Mouse (Mus musculus) CH12F3 (cell line): ENCODE results near the gene Spaca7.
"Not testable (repeated sequence)": the region's sequence is repeated elsewhere in the genome, so short reads cannot be mapped to it uniquely, and the experiment has no call there.

Experiments used
- in situ Hi-C: fragments of 300-500 bp; cut with MboI; formaldehyde crosslinking; loops from 2 replicates; pipeline ENCODE4 v1.14.3; 2020; ENCODE audit warnings: low sequenced_read_pairs

The Spaca7 gene

DNA sequence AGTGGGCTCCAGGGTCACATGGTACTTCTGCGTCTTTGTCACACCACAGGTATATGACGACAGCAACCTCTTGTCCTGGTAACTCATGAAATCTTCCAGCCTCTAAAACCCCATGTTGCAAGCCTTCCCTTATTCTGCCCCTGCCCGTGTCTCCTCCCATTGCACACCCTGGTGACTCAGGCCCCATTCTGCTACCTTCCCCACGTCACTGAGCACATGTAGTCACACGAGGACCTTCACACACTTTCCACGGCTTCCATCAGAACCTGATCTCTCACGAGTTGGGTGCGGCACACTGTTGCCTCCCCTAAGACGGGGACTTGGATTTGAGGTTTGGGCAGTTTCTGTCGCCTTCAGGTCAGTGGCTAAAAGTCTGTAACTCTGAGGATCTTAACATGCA is 36.0 kb downstream of the Spaca7 start:
- in situ Hi-C loops = no loop called here

DNA sequence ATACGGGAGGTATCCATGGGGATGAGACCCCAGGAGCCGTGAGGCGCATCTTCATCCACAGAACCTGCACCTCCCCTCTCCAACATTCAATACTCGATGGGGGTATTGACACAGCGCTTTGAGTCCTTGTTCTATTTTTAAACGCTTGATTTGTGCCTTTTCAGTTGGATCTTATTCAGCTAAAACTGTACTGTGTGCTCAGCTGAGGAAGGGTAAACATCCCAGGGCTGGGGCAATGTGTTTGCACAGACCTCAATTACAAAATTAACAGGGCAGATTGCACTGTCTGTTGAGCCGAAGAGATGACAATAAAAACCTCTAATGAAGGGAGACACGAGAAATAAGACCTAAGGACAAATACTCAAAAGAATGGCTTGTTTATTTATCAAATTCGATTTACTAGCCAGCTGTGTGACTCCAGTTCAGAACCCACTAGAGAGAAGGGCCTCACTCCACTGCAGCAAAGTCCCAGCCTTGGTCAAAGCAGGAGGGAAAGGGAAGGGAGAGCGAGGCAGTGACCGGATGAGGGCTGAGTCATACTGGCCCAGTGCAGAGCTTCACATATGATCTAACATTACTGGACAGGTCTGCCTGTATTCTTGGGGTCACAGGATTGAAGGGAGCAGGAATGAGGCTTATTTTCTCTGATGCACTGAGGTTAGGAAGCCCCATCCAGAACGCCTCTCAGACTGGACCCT is 37.1 kb downstream of the Spaca7 start:
- in situ Hi-C loops = no loop called here

DNA sequence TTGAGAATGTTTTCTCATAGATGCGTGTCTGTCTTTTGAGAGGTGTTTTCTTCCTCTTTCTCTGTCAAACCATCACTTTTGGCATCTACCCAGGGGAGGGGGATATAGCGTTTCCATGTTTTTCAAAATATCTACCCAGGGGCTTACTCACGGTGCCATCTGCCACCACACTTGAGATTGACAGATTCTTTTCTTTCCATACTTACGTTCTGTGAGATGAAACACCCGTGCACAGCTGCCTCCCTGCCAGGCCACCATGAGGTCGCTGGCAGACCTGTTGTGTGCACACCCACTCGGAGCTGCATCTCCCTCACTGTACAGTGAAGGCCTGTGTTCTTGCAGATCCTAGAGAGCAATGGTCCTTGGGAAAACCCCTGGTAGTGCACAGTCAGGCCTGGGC is 40.4 kb downstream of the Spaca7 start:
- in situ Hi-C loops = no loop called here

DNA sequence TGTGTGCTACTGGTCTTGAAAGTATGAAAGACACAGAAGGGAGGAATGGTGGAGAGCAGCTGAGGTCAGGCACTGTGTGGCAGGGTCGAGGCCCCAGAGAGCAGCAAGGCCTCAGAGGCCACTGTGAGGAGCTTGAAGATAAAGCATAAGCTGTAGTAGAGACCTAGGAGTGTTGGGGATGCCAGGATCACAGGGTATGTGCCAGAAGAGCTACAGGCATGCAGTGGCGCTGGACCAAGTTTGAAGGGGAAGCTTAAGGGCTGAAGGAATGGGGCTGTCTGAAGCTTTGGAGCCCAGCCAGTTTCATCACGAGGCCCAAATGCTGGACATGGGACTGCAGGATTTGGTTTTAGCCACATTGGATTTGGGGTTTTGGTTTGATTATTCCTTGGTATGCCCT is 44.5 kb downstream of the Spaca7 start:
- in situ Hi-C loops = not testable (repeated sequence)

DNA sequence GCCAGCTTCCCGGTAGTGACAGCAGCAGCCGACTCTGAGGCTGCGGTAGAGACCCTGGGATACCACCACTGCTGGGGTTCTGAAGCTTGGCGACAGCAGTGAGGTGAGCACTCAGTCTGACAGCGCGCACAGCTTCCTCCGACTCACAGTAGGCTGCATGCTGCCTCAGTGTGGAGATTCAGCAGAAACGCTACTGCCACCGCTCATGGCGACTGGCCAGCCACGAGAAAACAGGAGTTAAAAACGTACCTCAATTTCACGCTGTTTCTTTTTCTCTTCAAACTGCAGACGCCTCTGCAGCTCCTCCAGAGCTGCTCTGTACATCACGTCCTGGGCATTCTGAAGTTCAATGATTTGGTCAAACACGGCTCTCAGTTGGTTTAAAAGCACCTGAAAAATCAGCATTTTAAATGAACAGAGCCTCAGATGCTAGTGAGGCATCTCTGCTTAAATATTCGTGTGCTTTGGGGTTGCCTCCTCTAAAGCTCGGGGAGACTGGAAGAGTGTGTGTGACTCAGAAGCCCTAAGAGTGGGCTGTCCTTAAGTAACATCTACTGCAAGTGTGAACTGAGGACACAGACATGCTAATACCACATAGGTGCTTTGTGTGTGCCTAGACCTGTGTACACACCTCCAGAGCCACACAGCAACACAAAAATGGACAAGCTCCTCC is 48.9 kb downstream of the Spaca7 start:
- in situ Hi-C loops = no loop called here

DNA sequence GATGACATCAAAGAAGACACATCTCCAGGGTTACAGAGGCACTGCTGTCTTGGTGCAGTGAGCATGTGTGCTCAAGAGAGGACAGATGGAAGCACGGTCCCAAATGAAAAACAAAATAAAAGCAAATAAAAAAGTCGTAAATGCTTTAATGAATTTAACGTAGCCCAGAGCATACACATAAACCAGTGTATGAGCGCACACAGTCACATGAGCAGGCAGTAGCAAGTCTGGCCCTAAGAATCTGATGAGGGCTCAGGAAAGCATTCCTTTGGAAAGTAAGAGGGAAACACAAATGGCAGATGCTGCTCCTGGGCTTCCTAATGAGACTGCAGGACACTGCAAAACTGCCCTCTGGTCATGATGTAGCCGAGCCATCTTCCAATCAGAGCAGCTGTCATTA is 53.1 kb downstream of the Spaca7 start:
- in situ Hi-C loops = no loop called here

DNA sequence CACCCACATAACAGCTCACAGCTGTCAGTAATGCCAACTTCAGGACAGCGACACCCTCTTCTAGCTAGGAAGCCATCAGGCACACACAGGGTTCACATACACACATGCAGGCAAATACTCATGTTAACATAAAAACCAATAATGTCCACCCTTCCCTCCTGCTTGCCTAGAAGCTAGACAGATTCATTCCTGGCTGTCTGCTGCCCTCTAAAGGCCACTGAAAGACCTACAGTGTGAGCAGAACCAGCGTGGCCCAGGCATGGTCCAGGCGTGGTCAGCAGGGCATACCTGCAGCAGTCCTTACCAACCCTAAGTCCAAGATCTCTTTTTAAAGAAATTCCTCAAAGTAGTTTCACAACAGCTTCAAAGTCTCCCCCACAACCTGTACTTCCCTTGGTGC is 56.2 kb downstream of the Spaca7 start:
- in situ Hi-C loops = no loop called here

DNA sequence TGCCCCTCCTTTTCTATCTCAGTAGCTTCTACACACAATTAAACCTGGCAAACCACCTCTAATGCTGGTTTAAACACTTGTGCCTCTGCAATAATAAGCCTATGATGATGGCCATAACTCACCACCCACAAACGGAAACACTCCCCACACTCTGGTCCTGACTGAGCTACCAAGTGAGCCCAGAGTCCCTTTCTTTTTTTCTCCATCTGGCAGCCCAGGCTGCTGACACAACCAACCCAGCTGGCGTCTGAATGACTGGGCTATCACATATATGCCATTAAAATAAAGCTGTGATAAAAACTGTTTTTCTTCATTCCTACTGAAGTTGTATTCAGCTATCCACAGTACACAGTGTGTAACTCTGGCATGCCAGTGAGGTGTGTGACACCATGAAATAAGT is 62.5 kb downstream of the Spaca7 start:
- in situ Hi-C loops = no loop called here

DNA sequence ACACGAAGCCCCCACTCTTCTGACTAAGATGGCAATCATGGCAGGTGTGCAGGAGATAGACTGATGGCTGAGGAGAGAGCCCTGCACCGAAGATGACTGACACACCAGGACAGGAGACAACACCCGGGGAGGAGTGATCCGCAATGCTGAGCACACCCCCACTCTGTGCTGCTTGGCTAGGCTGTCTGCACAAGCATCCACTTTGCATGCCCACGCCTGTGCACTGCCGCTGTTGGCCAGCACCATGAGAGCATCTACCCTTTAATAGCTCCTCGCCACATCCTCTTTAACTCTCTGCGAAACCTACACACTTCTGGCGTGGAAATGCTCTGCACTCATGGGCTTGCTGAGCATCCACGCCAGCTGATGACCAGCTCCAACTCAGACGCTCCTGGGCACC is 65.6 kb downstream of the Spaca7 start:
- in situ Hi-C loops = no loop called here

DNA sequence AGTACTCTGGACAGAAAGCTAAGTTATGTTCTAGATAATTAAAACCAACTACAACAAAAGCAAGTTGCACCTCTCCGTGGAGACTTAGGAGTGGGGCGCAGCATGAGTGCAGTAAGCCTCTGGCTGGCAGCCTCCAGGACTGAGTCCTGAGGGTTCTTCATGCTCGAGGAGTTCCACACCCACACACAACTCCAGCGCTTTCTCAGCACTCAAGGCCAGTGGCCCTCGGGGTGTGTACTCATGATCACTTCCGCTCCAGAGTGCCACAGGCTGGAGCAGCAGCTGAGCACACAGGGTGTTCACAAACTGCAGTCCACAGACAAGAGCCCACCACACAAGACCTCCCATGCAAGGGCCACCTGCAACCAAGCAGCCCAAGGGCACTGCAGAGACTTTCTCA is 68.7 kb downstream of the Spaca7 start:
- in situ Hi-C loops = no loop called here

DNA sequence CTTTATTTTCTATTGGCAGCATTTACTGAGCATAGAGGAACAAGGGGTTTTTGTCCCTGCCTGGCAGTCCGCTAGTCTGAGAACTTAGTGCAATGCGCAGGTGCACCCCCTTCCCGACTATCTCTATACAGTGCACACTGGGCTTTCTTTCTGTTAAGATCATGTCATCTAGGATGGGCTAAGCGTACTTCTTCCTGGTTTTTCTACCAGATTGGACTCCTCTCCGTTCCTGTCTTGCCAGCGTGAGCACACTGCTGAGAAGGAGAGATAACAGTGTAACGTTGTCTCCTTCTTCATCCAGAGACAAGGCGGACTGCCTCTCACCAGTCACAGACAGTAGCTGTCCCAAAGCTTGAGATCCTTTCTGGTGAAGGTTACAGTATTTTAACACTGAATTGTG is 71.5 kb downstream of the Spaca7 start:
- in situ Hi-C loops = no loop called here

DNA sequence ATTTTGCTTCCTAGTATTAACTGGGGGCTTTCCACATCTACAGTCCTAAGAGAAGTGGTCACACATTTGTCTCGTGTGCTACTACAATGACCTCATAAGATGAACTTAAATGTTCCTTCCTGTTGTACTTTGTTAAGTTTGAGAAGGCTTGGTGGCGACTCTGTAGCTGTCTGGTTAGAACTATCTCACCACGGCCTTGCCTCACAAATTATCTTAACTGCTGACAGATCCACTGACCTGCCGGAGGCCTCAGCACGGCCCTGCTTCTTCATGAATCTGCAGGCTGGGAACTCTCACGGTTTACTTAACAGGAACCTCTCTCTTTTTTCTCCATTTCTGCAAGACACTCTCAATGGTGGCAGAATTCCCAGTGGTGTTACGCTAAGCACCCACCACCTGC is 72.1 kb downstream of the Spaca7 start:
- in situ Hi-C loops = no loop called here

DNA sequence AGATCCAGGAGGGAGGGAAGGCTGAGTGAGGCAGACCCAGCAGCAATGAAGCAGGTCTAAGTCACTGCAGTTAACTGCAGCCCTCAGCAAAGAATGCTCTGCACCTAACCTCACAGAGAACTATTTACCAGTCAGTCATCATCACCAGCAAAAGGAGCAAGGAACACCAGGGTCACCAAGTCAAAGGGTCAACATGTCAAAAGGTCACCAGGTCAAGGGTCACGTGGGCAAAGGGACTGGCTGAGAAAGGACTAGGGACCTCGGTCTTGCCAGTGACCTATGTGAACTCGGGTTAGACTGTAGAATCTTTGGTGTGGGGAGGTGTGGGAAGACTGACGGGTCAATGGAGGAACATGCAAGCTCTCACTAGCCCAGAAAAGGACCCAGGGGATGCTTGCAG is 73.7 kb downstream of the Spaca7 start:
- in situ Hi-C loops = no loop called here

DNA sequence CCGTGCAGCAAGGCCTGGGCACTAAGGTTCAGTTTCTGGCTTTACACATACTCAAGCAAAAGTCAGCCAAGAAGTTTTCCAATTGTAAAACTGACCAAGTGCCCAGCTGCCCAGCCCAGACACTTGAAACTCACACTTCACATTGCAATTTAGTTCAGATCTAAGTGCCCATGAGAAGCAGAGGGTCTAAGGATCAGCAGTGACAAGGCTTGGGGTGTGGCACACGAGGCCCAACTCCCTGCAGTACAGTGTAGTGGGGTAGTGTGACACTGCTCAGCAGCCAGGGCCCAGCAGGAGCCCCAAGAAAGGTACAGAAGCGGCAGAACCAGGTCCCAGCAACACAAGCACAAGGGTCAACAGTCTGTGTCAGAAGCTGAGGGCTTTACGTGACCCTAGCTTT is 76.1 kb downstream of the Spaca7 start:
- in situ Hi-C loops = no loop called here
